Mouse (Mus musculus): ENCODE results near the gene D930048N14Rik. TPM values are rescaled to one million over a fixed set of nuclear protein-coding genes. Genes with fewer than 3 reads are reported as not detected.
"Not testable (repeated sequence)": the region's sequence is repeated elsewhere in the genome, so short reads cannot be mapped to it uniquely, and the experiment has no call there.

D930048N14Rik gene
- polyA plus RNA-seq (2014; fragmentation: Nextera tagmentation; extraction: Ambion mirVana) = 3.9 and 4.8 TPM in 2 replicates

- peak; percentile 87 for DNase-seq (ENCODE audit: low spot score)
- Histone ChIP-seq H3K9me3 (ENCODE audit: control insufficient read depth, low read length) (no peaks in the 10 kb centered on the region), H3K27ac (ENCODE audit: low read depth) (peak within 1 kb of the TSS; percentile 77), H3K27me3 (replicated peaks; ENCODE audit: control insufficient read depth, insufficient read depth, low read length) (no peaks in the 10 kb centered on the region), H3K4me3 (ENCODE audit: low read depth, low read length) (peak within 1 kb of the TSS; percentile 66), H3K36me3 (ENCODE audit: control insufficient read depth, insufficient read depth, low read length) (no peaks in the 10 kb centered on the region), H3K4me2 (ENCODE audit: low read length) (peak within 1 kb of the TSS; percentile 96), H3K9ac (ENCODE audit: low read length) (peak within 1 kb of the TSS; percentile 71), H3K4me1 (replicated peaks; ENCODE audit: control insufficient read depth, insufficient read depth, low read length) (peaks cover 19% of the 10 kb centered on the region; the same call in 1 of the 2 replicates)
- ATAC-seq (replicated peaks; ENCODE audit: low FRiP score, low TSS enrichment, low read depth) = peak; percentile 83
- 1% methylated on average over 65 of the region's 70 CpGs for WGBS
Observed at GRCm38 (mm10) chr11:51650691-51651515, at the start of gene D930048N14Rik, which contains the start of gene N4bp3. TSS of gene D930048N14Rik (plus strand) at chr11:51650954. TSS of gene N4bp3 (minus strand) at chr11:51650842.

- Histone ChIP-seq H3K9ac (ENCODE audit: low read length) (no peak overlapping the region), H3K4me2 (ENCODE audit: low read length) (no peak overlapping the region), H3K4me3 (ENCODE audit: low read depth, low read length) (no peak overlapping the region), H3K36me3 (ENCODE audit: control insufficient read depth, insufficient read depth, low read length) (peaks cover 81% of the 10 kb centered on the region), H3K4me1 (replicated peaks; ENCODE audit: control insufficient read depth, insufficient read depth, low read length) (peaks cover 25% of the 10 kb centered on the region), H3K27ac (ENCODE audit: low read depth) (no peak overlapping the region), H3K9me3 (ENCODE audit: control insufficient read depth, low read length) (no peaks in the 10 kb centered on the region), H3K27me3 (replicated peaks; ENCODE audit: control insufficient read depth, insufficient read depth, low read length) (no peaks in the 10 kb centered on the region)
- 92% methylated on average over 3 of the region's 3 CpGs for WGBS
- DNase-seq (ENCODE audit: low spot score) (no peak), ATAC-seq (replicated peaks; ENCODE audit: low FRiP score, low TSS enrichment, low read depth) (no peak)
Observed at GRCm38 (mm10) chr11:51602253-51602652, 48.5 kb upstream of the D930048N14Rik start.

DNA sequence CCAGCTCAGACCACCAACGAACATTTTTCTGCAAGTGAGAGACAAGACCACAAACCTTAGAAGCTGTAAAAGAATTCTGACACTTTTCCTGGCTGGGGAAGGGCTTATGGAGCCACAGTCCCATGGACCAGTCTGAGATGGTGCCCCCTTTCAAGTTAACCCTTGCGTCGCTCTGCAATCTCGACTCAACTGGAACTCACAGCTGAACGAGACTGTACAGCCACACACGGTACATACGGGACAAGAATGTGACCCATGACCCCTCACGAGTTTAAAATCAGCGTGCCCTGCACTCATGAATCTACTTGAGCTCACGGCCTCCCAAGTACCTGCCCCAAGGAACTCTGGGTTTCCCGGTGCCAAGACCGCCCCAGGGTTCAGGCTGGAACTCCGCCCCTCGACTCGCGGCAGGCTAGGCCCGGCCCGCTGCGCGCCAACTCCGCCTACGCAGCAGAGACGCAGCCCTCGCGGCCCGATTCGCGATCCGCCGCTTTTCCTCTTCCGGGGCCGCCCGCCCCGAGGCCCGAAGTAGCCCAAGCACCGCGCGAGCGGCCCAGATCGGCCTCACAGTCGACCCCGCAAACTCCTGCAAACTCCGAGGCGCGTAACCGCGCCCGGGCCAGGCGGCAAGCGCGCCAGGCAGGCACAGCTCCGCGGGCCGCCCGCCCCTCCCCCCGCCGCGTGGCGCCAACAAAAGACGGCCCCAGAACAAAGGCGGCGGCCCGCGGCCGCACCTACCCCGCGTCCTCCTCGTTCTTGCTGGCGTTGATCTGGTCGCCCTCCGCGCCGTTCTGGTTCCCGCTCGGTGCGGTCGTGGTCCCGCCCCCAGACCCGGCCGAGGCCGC, 44.9 kb upstream of the D930048N14Rik start:
- peaks cover 29% of the 10 kb centered on the region for H3K4me1 ChIP-seq (replicated peaks; ENCODE audit: control insufficient read depth, insufficient read depth, low read length)
- peak overlapping the region; percentile 85 for H3K4me3 ChIP-seq (ENCODE audit: low read depth, low read length)
- H3K9ac ChIP-seq (ENCODE audit: low read length) = peak overlapping the region; percentile 100
- peaks cover 45% of the 10 kb centered on the region for H3K36me3 ChIP-seq (ENCODE audit: control insufficient read depth, insufficient read depth, low read length)
- H3K27me3 ChIP-seq (replicated peaks; ENCODE audit: control insufficient read depth, insufficient read depth, low read length) = no peaks in the 10 kb centered on the region
- under 1% methylated on average over 80 of the region's 81 CpGs for WGBS
- H3K27ac ChIP-seq (ENCODE audit: low read depth) = peak overlapping the region; percentile 95
- DNase-seq (ENCODE audit: low spot score) (peak; percentile 86), ATAC-seq (replicated peaks; ENCODE audit: low FRiP score, low TSS enrichment, low read depth) (peak; percentile 67)
- H3K9me3 ChIP-seq (ENCODE audit: control insufficient read depth, low read length) = no peaks in the 10 kb centered on the region
- H3K4me2 ChIP-seq (ENCODE audit: low read length) = peak overlapping the region; percentile 78

GRCm38 (mm10) chr11:51606447-51607095, 44.2 kb upstream of the D930048N14Rik start, which contains the start of gene Hnrnpab:
TSS of gene Hnrnpab (minus strand) at chr11:51606847.
- Histone ChIP-seq H3K4me2 (ENCODE audit: low read length) (peak within 1 kb of the TSS; percentile 85), H3K4me1 (replicated peaks; ENCODE audit: control insufficient read depth, insufficient read depth, low read length) (peaks cover 29% of the 10 kb centered on the region), H3K27ac (ENCODE audit: low read depth) (peak within 1 kb of the TSS; percentile 95), H3K9ac (ENCODE audit: low read length) (peak within 1 kb of the TSS; percentile 100), H3K36me3 (ENCODE audit: control insufficient read depth, insufficient read depth, low read length) (peaks cover 38% of the 10 kb centered on the region), H3K4me3 (ENCODE audit: low read depth, low read length) (peak within 1 kb of the TSS; percentile 85), H3K27me3 (replicated peaks; ENCODE audit: control insufficient read depth, insufficient read depth, low read length) (no peaks in the 10 kb centered on the region), H3K9me3 (ENCODE audit: control insufficient read depth, low read length) (no peaks in the 10 kb centered on the region)
- peak; percentile 90 for ATAC-seq (replicated peaks; ENCODE audit: low FRiP score, low TSS enrichment, low read depth)
- under 1% methylated on average over 91 of the region's 91 CpGs for WGBS
- DNase-seq (ENCODE audit: low spot score) = peak; percentile 99

- Histone ChIP-seq H3K36me3 (ENCODE audit: control insufficient read depth, insufficient read depth, low read length) (peaks cover 31% of the 10 kb centered on the region), H3K9ac (ENCODE audit: low read length) (peak overlapping the region; percentile 100), H3K4me1 (replicated peaks; ENCODE audit: control insufficient read depth, insufficient read depth, low read length) (peaks cover 29% of the 10 kb centered on the region), H3K4me3 (ENCODE audit: low read depth, low read length) (peak overlapping the region; percentile 85), H3K27me3 (replicated peaks; ENCODE audit: control insufficient read depth, insufficient read depth, low read length) (no peaks in the 10 kb centered on the region), H3K9me3 (ENCODE audit: control insufficient read depth, low read length) (no peaks in the 10 kb centered on the region), H3K27ac (ENCODE audit: low read depth) (peak overlapping the region; percentile 95), H3K4me2 (ENCODE audit: low read length) (peak overlapping the region; percentile 85)
- DNase-seq (ENCODE audit: low spot score) (no peak), ATAC-seq (replicated peaks; ENCODE audit: low FRiP score, low TSS enrichment, low read depth) (peak; percentile 42)
- 7% methylated on average over 15 of the region's 15 CpGs for WGBS
Observed at GRCm38 (mm10) chr11:51607096-51607738, 43.5 kb upstream of the D930048N14Rik start.

DNA sequence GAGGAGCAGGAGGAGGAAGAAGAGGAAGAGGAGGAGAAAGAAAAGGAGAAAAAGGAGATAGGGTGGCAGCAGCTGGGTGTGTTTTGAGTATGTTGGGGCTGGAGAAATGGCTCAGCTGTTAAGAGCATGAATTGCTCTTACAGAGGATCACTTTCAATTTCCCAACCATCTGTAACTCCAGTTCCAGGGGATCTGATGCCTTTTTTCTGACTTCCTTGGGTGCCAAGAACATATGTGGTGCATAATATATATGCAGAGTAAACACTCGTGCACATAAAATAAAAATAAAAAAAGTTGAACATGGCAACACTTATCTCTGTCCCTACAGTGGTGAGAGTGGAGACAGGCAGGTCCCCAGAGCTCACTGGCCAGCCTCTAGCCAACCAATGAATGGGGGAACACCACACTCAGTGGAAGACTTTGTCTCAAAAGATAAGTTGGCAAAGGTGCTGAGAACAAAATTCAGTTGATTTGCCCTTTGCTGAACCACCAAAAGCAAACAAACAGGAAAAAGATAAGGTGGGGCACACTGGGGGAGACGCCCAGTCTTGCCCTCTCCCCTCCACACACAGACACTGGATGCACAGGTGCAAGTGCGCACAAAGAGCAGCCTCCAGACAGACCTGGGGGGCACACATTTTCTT, 41.4 kb upstream of the D930048N14Rik start:
- Histone ChIP-seq H3K36me3 (ENCODE audit: control insufficient read depth, insufficient read depth, low read length) (peaks cover 10% of the 10 kb centered on the region), H3K27me3 (replicated peaks; ENCODE audit: control insufficient read depth, insufficient read depth, low read length) (no peaks in the 10 kb centered on the region), H3K9me3 (ENCODE audit: control insufficient read depth, low read length) (no peaks in the 10 kb centered on the region), H3K4me2 (ENCODE audit: low read length) (no peak overlapping the region), H3K27ac (ENCODE audit: low read depth) (no peak overlapping the region), H3K4me1 (replicated peaks; ENCODE audit: control insufficient read depth, insufficient read depth, low read length) (peaks cover 13% of the 10 kb centered on the region), H3K4me3 (ENCODE audit: low read depth, low read length) (no peak overlapping the region), H3K9ac (ENCODE audit: low read length) (no peak overlapping the region)
- ATAC-seq (replicated peaks; ENCODE audit: low FRiP score, low TSS enrichment, low read depth) = no peak
- WGBS = 76% methylated on average over 3 of the region's 3 CpGs
- DNase-seq (ENCODE audit: low spot score) = no peak

GRCm38 (mm10) chr11:51609940-51610339, 40.8 kb upstream of the D930048N14Rik start:
- not testable (repeated sequence) for H3K4me3 ChIP-seq (ENCODE audit: low read depth, low read length)

More at GRCm38 (mm10) chr11:51609940-51610339, 40.8 kb upstream of the D930048N14Rik start:
- not testable (repeated sequence) for ATAC-seq (replicated peaks; ENCODE audit: low FRiP score, low TSS enrichment, low read depth); H3K9ac ChIP-seq (ENCODE audit: low read length); H3K36me3 ChIP-seq (ENCODE audit: control insufficient read depth, insufficient read depth, low read length); H3K27me3 ChIP-seq (replicated peaks; ENCODE audit: control insufficient read depth, insufficient read depth, low read length); H3K27ac ChIP-seq (ENCODE audit: low read depth); DNase-seq (ENCODE audit: low spot score); H3K9me3 ChIP-seq (ENCODE audit: control insufficient read depth, low read length); H3K4me2 ChIP-seq (ENCODE audit: low read length)
- WGBS = 84% methylated on average over 5 of the region's 5 CpGs
- H3K4me1 ChIP-seq (replicated peaks; ENCODE audit: control insufficient read depth, insufficient read depth, low read length) = peaks cover 10% of the 10 kb centered on the region

Measured in intestine, embryonic 14.5 days (tissue).